Mouse (Mus musculus): ENCODE measurements around the gene Lrp10. TPM values are rescaled to one million over a fixed set of nuclear protein-coding genes. Genes with fewer than 3 reads are reported as not detected.

The Lrp10 gene
- polyA plus RNA-seq, 2 experiments from 2014 or later: 59.9 to 60.2 TPM

Other genes starting within 250 kb of the Lrp10 start
- 100 to 1,000 TPM; 437 to 457 TPM for gene Dad1, start 210.0 kb upstream of the Lrp10 start, polyA plus RNA-seq (2017; shearing (Covaris generic))
- 10 to 100 TPM; 19.5 to 30.2 TPM for gene Abhd4, start 209.9 kb upstream of the Lrp10 start, polyA plus RNA-seq (2017; shearing (Covaris generic))
- gene Olfr49, start 179.2 kb upstream of the Lrp10 start, polyA plus RNA-seq (2017; shearing (Covaris generic)): under 1 TPM in 1 of 2 experiments, not detected in 1; 0.11 TPM
- 10 to 100 TPM; 77.4 to 80.4 TPM for gene Oxa1l, start 103.3 kb upstream of the Lrp10 start, polyA plus RNA-seq (2017; shearing (Covaris generic))
- gene Slc7a7, start 46.4 kb upstream of the Lrp10 start, polyA plus RNA-seq (2017; shearing (Covaris generic)): 1 to 10 TPM; 1.2 to 1.3 TPM
- 100 to 1,000 TPM; 216 to 249 TPM for gene Mrpl52, start 37.2 kb upstream of the Lrp10 start, polyA plus RNA-seq (2017; shearing (Covaris generic))
- gene Mmp14, start 32.5 kb upstream of the Lrp10 start, polyA plus RNA-seq (2017; shearing (Covaris generic)): not detected
- gene Rem2, start 12.0 kb downstream of the Lrp10 start, polyA plus RNA-seq (2017; shearing (Covaris generic)): 1 to 10 TPM in 1 of 2 experiments, under 1 TPM in 1; 0.54 to 1.1 TPM
- 10 to 100 TPM; 44.9 to 54.8 TPM for gene Prmt5, start 53.4 kb downstream of the Lrp10 start, polyA plus RNA-seq (2017; shearing (Covaris generic))
- gene Haus4, start 90.5 kb downstream of the Lrp10 start, polyA plus RNA-seq (2017; shearing (Covaris generic)): 10 to 100 TPM; 21.0 to 28.8 TPM
- gene Ajuba, start 113.4 kb downstream of the Lrp10 start, polyA plus RNA-seq (2017; shearing (Covaris generic)): not detected
- gene 4931414P19Rik, start 141.9 kb downstream of the Lrp10 start, polyA plus RNA-seq (2017; shearing (Covaris generic)): 1 to 10 TPM; 3.7 to 6.9 TPM
- gene Psmb5, start 153.9 kb downstream of the Lrp10 start, polyA plus RNA-seq (2017; shearing (Covaris generic)): 100 to 1,000 TPM; 154 to 163 TPM
- gene Psmb11, start 157.3 kb downstream of the Lrp10 start, polyA plus RNA-seq (2017; shearing (Covaris generic)): not detected
- gene Gm17606, start 176.8 kb downstream of the Lrp10 start, polyA plus RNA-seq (2017; shearing (Covaris generic)): not detected
- gene Cdh24, start 177.2 kb downstream of the Lrp10 start, polyA plus RNA-seq (2017; shearing (Covaris generic)): under 1 TPM; 0.15 to 0.16 TPM
- 100 to 1,000 TPM in 1 of 2 experiments, 10 to 100 TPM in 1; 98.9 to 105 TPM for gene 1700123O20Rik, start 222.1 kb downstream of the Lrp10 start, polyA plus RNA-seq (2017; shearing (Covaris generic))
- gene Acin1, start 222.8 kb downstream of the Lrp10 start, polyA plus RNA-seq (2017; shearing (Covaris generic)): 100 to 1,000 TPM; 151 to 179 TPM
- not detected for gene Gm29776, start 234.7 kb downstream of the Lrp10 start, polyA plus RNA-seq (2017; shearing (Covaris generic))
- gene Cebpe, start 248.0 kb downstream of the Lrp10 start, polyA plus RNA-seq (2017; shearing (Covaris generic)): not detected

Data from CD4-positive, CD25-positive, alpha-beta regulatory T cell, adult 4 months (primary cell).